8 mouse cellular contexts compared by ENCODE assay signal in the genomic region with DNA sequence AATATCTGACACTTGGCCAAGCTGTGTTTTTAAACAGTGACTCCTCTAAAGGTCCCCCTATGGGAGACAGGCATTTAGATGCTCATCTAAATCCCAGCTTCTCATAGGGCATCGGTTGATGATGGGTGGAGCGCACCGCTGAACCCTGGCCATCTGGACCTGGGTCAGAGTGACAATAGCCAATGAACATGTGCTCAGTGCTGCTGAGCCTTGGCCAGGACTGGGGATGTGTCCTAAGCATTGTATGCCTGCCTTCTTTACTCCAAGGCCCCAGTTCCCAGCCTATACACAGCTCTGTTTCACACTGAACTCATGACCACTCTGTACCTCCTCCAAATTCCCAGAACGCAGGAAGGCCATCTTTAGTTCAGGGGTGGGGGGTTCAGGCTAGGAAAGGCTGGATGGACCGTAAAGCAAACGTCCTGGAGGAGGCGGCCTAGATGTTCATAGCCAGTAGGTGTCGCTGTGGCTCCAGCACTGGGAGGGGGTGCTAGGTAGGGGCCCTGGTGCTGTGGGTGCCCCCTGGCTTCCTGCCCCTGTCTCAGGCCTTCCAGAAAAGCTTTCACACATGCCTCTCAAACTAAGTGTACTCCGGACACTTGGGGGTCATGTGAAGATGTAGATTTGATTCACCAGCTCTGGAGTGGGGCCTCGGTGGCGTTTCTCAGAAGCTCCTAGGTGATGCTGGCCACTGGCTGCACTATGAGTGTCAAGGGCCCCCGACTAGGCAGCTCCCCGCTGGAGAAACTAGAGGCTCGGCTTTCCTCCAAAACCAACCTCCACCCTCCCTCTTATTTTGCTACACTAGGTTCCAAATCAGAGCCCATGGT.
DNase-seq lines count a peak whose midpoint lies in the region; ATAC-seq and TF ChIP-seq lines count a peak whose summit lies in the region.

No protein-coding gene starts in this region.

- intact Hi-C loops in heart, postnatal 36 days (cut with DNase I): loop anchor here (1.0 to 10.0 kb wide), 3 partner anchors 205 to 441 kb away; a partner anchor contains a TSS

- 19% methylated on average over 14 of the region's 14 CpGs for WGBS in embryonic facial prominence, embryonic 13.5 days

- DNase-seq in CD4-positive, CD25-positive, alpha-beta regulatory T cell, adult 2 months (ENCODE audit: low read depth, low spot score): peak; percentile 57
- peak; percentile 63 to 66 for DNase-seq in adrenal gland, adult 18-20 months (ENCODE audit: low spot score in 2 of 2)
- DNase-seq in heart, postnatal 36 days: peak; percentile 53 to 72
- DNase-seq in layer of hippocampus, adult 2 months (ENCODE audit: low spot score in 2 of 2): peak; percentile 30 to 67
- DNase-seq in lung, postnatal 14 days: peak; percentile 68
- DNase-seq in right cerebral cortex, postnatal 4 days: peak; percentile 73

- H3K4me1 ChIP-seq in embryonic facial prominence, embryonic 13.5 days: 0 out of 2 replicates have a peak, but pooled peaks cover 6% of the 10 kb centered on the region

- no peak for ATAC-seq in CD4-positive, CD25-positive, alpha-beta regulatory T cell, adult 4 months
- ATAC-seq in embryonic facial prominence, embryonic 13.5 days (ENCODE audit: insufficient number of reproducible peaks, insufficient read depth, low FRiP score, low TSS enrichment, low read depth): peak; percentile 33; the same call in 1 of the 2 replicates

- H3K9me3 ChIP-seq in embryonic facial prominence, embryonic 13.5 days: no peaks in the 10 kb centered on the region

- H3K9ac ChIP-seq in embryonic facial prominence, embryonic 13.5 days: no peak overlapping the region

- no peaks in the 10 kb centered on the region for H3K36me3 ChIP-seq in embryonic facial prominence, embryonic 13.5 days

- H3K4me3 ChIP-seq in embryonic facial prominence, embryonic 13.5 days: no peak overlapping the region
- H3K4me3 ChIP-seq in layer of hippocampus, adult 2 months: no peak overlapping the region

- TF ChIP-seq CTCF in layer of hippocampus, adult 2 months (conservative IDR thresholded peaks at IDR 0.05): peak; percentile 92

- no peak overlapping the region for H3K27ac ChIP-seq in embryonic facial prominence, embryonic 13.5 days
- H3K27ac ChIP-seq in layer of hippocampus, adult 2 months: 0 out of 2 replicates have a peak overlapping the region, but pooled peaks have one; percentile 14

- H3K4me2 ChIP-seq in embryonic facial prominence, embryonic 13.5 days: no peak overlapping the region

- peaks cover 54% of the 10 kb centered on the region for H3K27me3 ChIP-seq in embryonic facial prominence, embryonic 13.5 days
